Mouse (Mus musculus) lung, postnatal 0 days (tissue): ENCODE data around the gene Nkain2.

ENCODE experiments used
- CTCF ChIP-seq: IDR thresholded peaks from 2 replicates; pipeline ENCODE4 v1.5.1; 2016; ENCODE audit warnings: antibody characterized with exemption, mild to moderate bottlenecking
- EP300 ChIP-seq: IDR thresholded peaks from 2 replicates; pipeline ENCODE4 v1.6.1; 2016; ENCODE audit warnings: antibody characterized with exemption, mild to moderate bottlenecking, control low read depth

DNA sequence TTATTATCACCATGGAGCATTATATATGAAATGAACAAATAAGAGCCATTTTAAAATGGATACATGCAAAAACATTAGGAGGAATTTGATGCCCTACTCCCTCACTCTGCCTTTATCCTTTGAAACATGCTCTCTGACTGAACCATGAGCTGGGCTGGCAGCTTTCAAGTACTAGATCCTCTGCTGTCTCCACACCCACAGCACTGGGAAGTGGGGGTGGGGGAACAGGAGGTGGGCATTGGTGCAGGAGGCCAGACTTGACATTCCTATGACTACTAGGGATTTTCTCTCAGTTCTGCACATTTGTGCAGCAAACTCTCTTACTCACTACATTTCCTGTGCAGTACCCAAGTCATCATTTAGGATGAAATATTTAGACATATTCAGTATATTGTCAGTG is 99.7 kb downstream of the Nkain2 start:
- no peak for TF ChIP-seq CTCF
- no peak for TF ChIP-seq EP300
